In genomic region chrX:108599906-108600468, GRCm38 (mm10) we compare ENCODE assay signal across 27 mouse cellular contexts.
"Had no signal": no experiment of that assay in that cellular context is flagged by ENCODE, and none has a peak within 500 bp of the region (broad histone marks: within the 10 kb centered on the region; RNA-seq: fewer than 3 reads in every experiment).

No protein-coding gene starts in this region.

- H3K9ac ChIP-seq: limb, embryonic 12.5 days; limb, embryonic 13.5 days; limb, embryonic 15.5 days; liver, embryonic 12.5 days; liver, embryonic 13.5 days; liver, embryonic 14.5 days; liver, embryonic 15.5 days; liver, postnatal 0 days; lung, embryonic 14.5 days; lung, embryonic 15.5 days; midbrain, embryonic 12.5 days; midbrain, embryonic 13.5 days; midbrain, embryonic 15.5 days had no signal

- H3K36me3 ChIP-seq: limb, embryonic 10.5 days; limb, embryonic 12.5 days; limb, embryonic 13.5 days; limb, embryonic 15.5 days; liver, embryonic 12.5 days; liver, embryonic 13.5 days; liver, embryonic 15.5 days; lung, embryonic 15.5 days; midbrain, embryonic 10.5 days; midbrain, embryonic 12.5 days; midbrain, embryonic 13.5 days; midbrain, embryonic 15.5 days had no signal

- H3K9me3 ChIP-seq: limb, embryonic 10.5 days; limb, embryonic 12.5 days; limb, embryonic 13.5 days; limb, embryonic 15.5 days; liver, embryonic 12.5 days; liver, embryonic 13.5 days; liver, embryonic 15.5 days; lung, embryonic 15.5 days; megakaryocyte, embryonic 14.5 days; midbrain, embryonic 10.5 days; midbrain, embryonic 12.5 days; midbrain, embryonic 13.5 days; midbrain, embryonic 15.5 days had no signal

- H3K27me3 ChIP-seq: limb, embryonic 12.5 days; limb, embryonic 13.5 days; limb, embryonic 15.5 days; liver, embryonic 12.5 days; liver, embryonic 13.5 days; liver, embryonic 15.5 days; lung, embryonic 15.5 days; megakaryocyte, embryonic 14.5 days; midbrain, embryonic 12.5 days; midbrain, embryonic 13.5 days; midbrain, embryonic 15.5 days had no signal

- H3K4me3 ChIP-seq: limb, embryonic 10.5 days; limb, embryonic 12.5 days; limb, embryonic 13.5 days; limb, embryonic 15.5 days; liver, embryonic 12.5 days; liver, embryonic 13.5 days; liver, embryonic 15.5 days; lung, embryonic 15.5 days; megakaryocyte, embryonic 14.5 days; midbrain, embryonic 10.5 days; midbrain, embryonic 12.5 days; midbrain, embryonic 13.5 days; midbrain, embryonic 15.5 days; myocyte had no signal

- H3K4me1 ChIP-seq: limb, embryonic 10.5 days; limb, embryonic 12.5 days; limb, embryonic 13.5 days; limb, embryonic 15.5 days; liver, embryonic 12.5 days; liver, embryonic 13.5 days; liver, embryonic 15.5 days; lung, embryonic 15.5 days; megakaryocyte, embryonic 14.5 days; midbrain, embryonic 10.5 days; midbrain, embryonic 12.5 days; midbrain, embryonic 13.5 days; midbrain, embryonic 15.5 days had no signal

- DNase-seq: left cerebral cortex, postnatal 4 days; liver; liver, embryonic 13.5 days; liver, postnatal 0 days; lung, adult 18-20 months; lung, adult 2 months; lung, embryonic 14.5 days; lung, postnatal 10 days; lung, postnatal 14 days; lung, postnatal 36 days; lung, postnatal 4 days; midbrain, embryonic 14.5 days had no signal

- H3K27ac ChIP-seq: limb, embryonic 10.5 days; limb, embryonic 12.5 days; limb, embryonic 13.5 days; limb, embryonic 15.5 days; liver, embryonic 12.5 days; liver, embryonic 13.5 days; liver, embryonic 14.5 days; liver, embryonic 15.5 days; lung, embryonic 15.5 days; macrophage; midbrain, embryonic 10.5 days; midbrain, embryonic 12.5 days; midbrain, embryonic 13.5 days; midbrain, embryonic 15.5 days had no signal
